ENCODE assay signal across 8 mouse cellular contexts in the genomic region with DNA sequence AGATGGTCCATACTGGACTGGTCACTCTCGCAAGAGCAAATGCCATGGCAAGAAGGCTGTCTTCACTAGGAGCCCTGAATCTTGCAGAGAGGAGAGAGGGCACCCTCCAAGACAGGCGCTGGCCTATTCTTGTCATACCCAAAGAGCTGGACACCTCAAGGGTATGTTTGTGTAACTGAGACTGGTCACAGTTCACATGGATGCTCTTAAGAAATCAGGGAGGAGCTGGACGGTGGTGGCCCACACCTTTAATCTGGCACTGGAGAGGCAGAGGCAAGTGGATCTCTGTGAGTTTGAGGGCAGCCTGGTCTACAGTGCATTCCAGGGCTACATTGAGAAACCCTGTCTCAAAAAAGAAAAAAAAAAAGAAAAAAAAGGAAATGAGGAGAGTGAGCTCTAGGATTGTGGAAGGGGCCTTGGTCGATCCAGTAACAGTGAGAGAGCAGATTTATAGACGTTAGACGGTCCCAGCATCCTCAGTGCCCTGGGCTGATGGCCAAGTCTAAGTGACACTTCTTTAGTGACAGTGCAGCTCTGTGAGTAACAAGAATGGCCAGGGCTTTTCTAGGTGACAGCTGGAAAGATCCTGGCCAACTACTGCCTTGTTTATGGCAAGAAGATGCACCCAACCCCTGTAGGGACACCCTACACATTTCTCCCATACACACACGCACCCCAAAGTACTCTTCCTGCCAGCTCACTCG. TPM values are rescaled to one million over a fixed set of nuclear protein-coding genes. Genes with fewer than 3 reads are reported as not detected.
DNase-seq lines count a peak whose midpoint lies in the region; ATAC-seq and TF ChIP-seq lines count a peak whose summit lies in the region.

No protein-coding gene starts in this region.

- WGBS in kidney, adult 2 months: 37% methylated on average over 8 of the region's 8 CpGs
- 35% methylated on average over 8 of the region's 8 CpGs for WGBS in heart, embryonic 15.5 days
- WGBS in liver, embryonic 13.5 days (ENCODE audit: insufficient replicate concordance): 38% methylated on average over 8 of the region's 8 CpGs
- 43% methylated on average over 8 of the region's 8 CpGs for WGBS in stomach, embryonic 16.5 days

- no peak overlapping the region for H3K27ac ChIP-seq in kidney, adult 2 months (ENCODE audit: insufficient read depth, low read depth, low read length)
- H3K27ac ChIP-seq in heart, embryonic 15.5 days: peak overlapping the region; percentile 82
- peak overlapping the region; percentile 93 for H3K27ac ChIP-seq in liver, embryonic 13.5 days
- H3K27ac ChIP-seq in stomach, embryonic 16.5 days (ENCODE audit: low read length): no peak overlapping the region; the same call in 1 of the 2 replicates

- peak overlapping the region; percentile 71 for H3K4me3 ChIP-seq in kidney, adult 2 months (ENCODE audit: insufficient read depth, low read depth, low read length)
- H3K4me3 ChIP-seq in heart, embryonic 15.5 days: peak overlapping the region; percentile 71
- H3K4me3 ChIP-seq in liver, embryonic 13.5 days (replicated peaks): peak overlapping the region; percentile 100
- H3K4me3 ChIP-seq in stomach, embryonic 16.5 days (replicated peaks; ENCODE audit: low read length): peak overlapping the region; percentile 96

- intact Hi-C loops in gastrocnemius, postnatal 14 days (cut with DNase I; ENCODE audit: low total_unique reads): no loop called here

- ATAC-seq in heart, embryonic 15.5 days (replicated peaks; ENCODE audit: insufficient number of reproducible peaks, insufficient read depth, low FRiP score, low read depth): no peak
- no peak for ATAC-seq in liver, embryonic 13.5 days (ENCODE audit: low read depth)
- ATAC-seq in stomach, embryonic 16.5 days (ENCODE audit: insufficient read depth, low FRiP score): no peak

- peak overlapping the region; percentile 88 for H3K4me2 ChIP-seq in heart, embryonic 15.5 days
- peak overlapping the region; percentile 94 for H3K4me2 ChIP-seq in liver, embryonic 13.5 days
- peak overlapping the region; percentile 70 for H3K4me2 ChIP-seq in stomach, embryonic 16.5 days (ENCODE audit: low read depth, low read length)

- no peak for TF ChIP-seq POLR2A in kidney, adult 2 months (IDR thresholded peaks at IDR 0.05; ENCODE audit: low read depth, low read length)

- peaks cover 35% of the 10 kb centered on the region for H3K4me1 ChIP-seq in kidney, adult 2 months (ENCODE audit: control insufficient read depth, insufficient read depth, low read length)
- peaks cover 42% of the 10 kb centered on the region for H3K4me1 ChIP-seq in heart, embryonic 15.5 days (replicated peaks)
- peaks cover 78% of the 10 kb centered on the region for H3K4me1 ChIP-seq in liver, embryonic 13.5 days (replicated peaks)
- H3K4me1 ChIP-seq in stomach, embryonic 16.5 days (ENCODE audit: control insufficient read depth, insufficient read depth, low read length): peaks cover 56% of the 10 kb centered on the region

- H3K9me3 ChIP-seq in heart, embryonic 15.5 days (replicated peaks): no peaks in the 10 kb centered on the region
- no peaks in the 10 kb centered on the region for H3K9me3 ChIP-seq in liver, embryonic 13.5 days (replicated peaks)
- no peaks in the 10 kb centered on the region for H3K9me3 ChIP-seq in stomach, embryonic 16.5 days (replicated peaks; ENCODE audit: control insufficient read depth, low read length)

- peak overlapping the region; percentile 79 for H3K9ac ChIP-seq in heart, embryonic 15.5 days
- peak overlapping the region; percentile 98 for H3K9ac ChIP-seq in liver, embryonic 13.5 days
- peak overlapping the region; percentile 90 for H3K9ac ChIP-seq in stomach, embryonic 16.5 days (ENCODE audit: low read length)

- no peaks in the 10 kb centered on the region for H3K36me3 ChIP-seq in kidney, adult 2 months (ENCODE audit: control insufficient read depth, insufficient read depth, low read length)
- H3K36me3 ChIP-seq in heart, embryonic 15.5 days: no peaks in the 10 kb centered on the region
- peaks cover 33% of the 10 kb centered on the region for H3K36me3 ChIP-seq in liver, embryonic 13.5 days
- H3K36me3 ChIP-seq in stomach, embryonic 16.5 days (ENCODE audit: control insufficient read depth, insufficient read depth, low read length): no peaks in the 10 kb centered on the region

- peak; percentile 38 for DNase-seq in kidney, adult 2 months
- DNase-seq in kidney, adult 18-20 months: no peak
- peak; percentile 49 for DNase-seq in adrenal gland, adult 8-10 months
- DNase-seq in liver, embryonic 13.5 days: no peak
- DNase-seq in gastrocnemius, postnatal 14 days: no peak
- DNase-seq in left cerebral cortex, adult 8-10 months (ENCODE audit: low spot score in 2 of 2): no peak

- no peak for TF ChIP-seq CTCF in kidney, adult 2 months (conservative IDR thresholded peaks at IDR 0.05; ENCODE audit: insufficient read depth, insufficient read length, low read depth, low read length)

- H3K27me3 ChIP-seq in kidney, adult 2 months (replicated peaks; ENCODE audit: control insufficient read depth, insufficient read depth, low read length): no peaks in the 10 kb centered on the region
- no peaks in the 10 kb centered on the region for H3K27me3 ChIP-seq in heart, embryonic 15.5 days
- no peaks in the 10 kb centered on the region for H3K27me3 ChIP-seq in liver, embryonic 13.5 days
- H3K27me3 ChIP-seq in stomach, embryonic 16.5 days (ENCODE audit: control insufficient read depth, insufficient read depth, low read length): no peaks in the 10 kb centered on the region

RNA-seq across cellular contexts. Expression of a gene that starts 1.3 kb away (rescaled TPM):
- polyA plus RNA-seq in kidney, adult 2 months (2012; rRNA removed): 197 and 230 TPM in 2 replicates
- total RNA-seq in adrenal gland, adult 8-10 months (2022): 100 to 1,000 TPM; 296 to 432 (median 354) TPM
- polyA plus RNA-seq in heart, embryonic 15.5 days (2015; fragmentation: Nextera tagmentation; extraction: Ambion mirVana): 114 and 155 TPM in 2 replicates
- polyA plus RNA-seq in liver, embryonic 13.5 days (2015; fragmentation: Nextera tagmentation; extraction: Ambion mirVana): 110 and 147 TPM in 2 replicates
- polyA plus RNA-seq in stomach, embryonic 16.5 days (2015; fragmentation: Nextera tagmentation; extraction: Ambion mirVana): 211 and 262 TPM in 2 replicates
- total RNA-seq in gastrocnemius, postnatal 14 days (2021): 10 to 100 TPM; 69.1 to 74.4 TPM
- 10 to 100 TPM; 74.6 to 85.7 (median 80.2) TPM for total RNA-seq in left cerebral cortex, adult 8-10 months (2022)

RNA-seq across cellular contexts. Expression of a gene that starts 21.9 kb away (rescaled TPM):
- 45.9 and 47.2 TPM in 2 replicates for polyA plus RNA-seq in kidney, adult 2 months (2012; rRNA removed)
- total RNA-seq in adrenal gland, adult 8-10 months (2022): 100 to 1,000 TPM; 105 to 127 (median 117) TPM
- polyA plus RNA-seq in heart, embryonic 15.5 days (2015; fragmentation: Nextera tagmentation; extraction: Ambion mirVana): 59.0 and 83.2 TPM in 2 replicates
- polyA plus RNA-seq in liver, embryonic 13.5 days (2015; fragmentation: Nextera tagmentation; extraction: Ambion mirVana): 65.0 and 69.6 TPM in 2 replicates
- polyA plus RNA-seq in stomach, embryonic 16.5 days (2015; fragmentation: Nextera tagmentation; extraction: Ambion mirVana): 121 and 128 TPM in 2 replicates
- 10 to 100 TPM; 25.8 to 26.5 TPM for total RNA-seq in gastrocnemius, postnatal 14 days (2021)
- total RNA-seq in left cerebral cortex, adult 8-10 months (2022): 10 to 100 TPM; 93.8 to 98.2 (median 96.0) TPM

RNA-seq across cellular contexts. Expression of a gene that starts 48.5 kb away (rescaled TPM):
- polyA plus RNA-seq in kidney, adult 2 months (2012; rRNA removed): 110 and 126 TPM in 2 replicates
- total RNA-seq in adrenal gland, adult 8-10 months (2022): 100 to 1,000 TPM; 100 to 115 (median 102) TPM
- polyA plus RNA-seq in heart, embryonic 15.5 days (2015; fragmentation: Nextera tagmentation; extraction: Ambion mirVana): 35.0 and 42.6 TPM in 2 replicates
- polyA plus RNA-seq in liver, embryonic 13.5 days (2015; fragmentation: Nextera tagmentation; extraction: Ambion mirVana): 35.6 and 40.9 TPM in 2 replicates
- 65.5 and 66.0 TPM in 2 replicates for polyA plus RNA-seq in stomach, embryonic 16.5 days (2015; fragmentation: Nextera tagmentation; extraction: Ambion mirVana)
- 10 to 100 TPM; 40.2 to 41.2 TPM for total RNA-seq in gastrocnemius, postnatal 14 days (2021)
- total RNA-seq in left cerebral cortex, adult 8-10 months (2022): 100 to 1,000 TPM; 128 to 155 (median 146) TPM

Comparison
In these comparisons a context has a peak if more than half of its experiments do, and no peak if none do; other contexts are left out.
1. DNase-seq: peak in kidney, adult 2 months (single experiment) and adrenal gland, adult 8-10 months (single experiment); none in kidney, adult 18-20 months (single experiment), liver, embryonic 13.5 days (single experiment), gastrocnemius, postnatal 14 days (single experiment) and left cerebral cortex, adult 8-10 months (0 of 2).
2. H3K27ac ChIP-seq: peak in heart, embryonic 15.5 days (single experiment) and liver, embryonic 13.5 days (single experiment); none in kidney, adult 2 months (single experiment) and stomach, embryonic 16.5 days (single experiment).
3. Peak in every context shown above with its lines, with median percentiles within 50 percentile points of each other: H3K4me3 ChIP-seq, H3K4me2 ChIP-seq and H3K9ac ChIP-seq.